In the genomic region with DNA sequence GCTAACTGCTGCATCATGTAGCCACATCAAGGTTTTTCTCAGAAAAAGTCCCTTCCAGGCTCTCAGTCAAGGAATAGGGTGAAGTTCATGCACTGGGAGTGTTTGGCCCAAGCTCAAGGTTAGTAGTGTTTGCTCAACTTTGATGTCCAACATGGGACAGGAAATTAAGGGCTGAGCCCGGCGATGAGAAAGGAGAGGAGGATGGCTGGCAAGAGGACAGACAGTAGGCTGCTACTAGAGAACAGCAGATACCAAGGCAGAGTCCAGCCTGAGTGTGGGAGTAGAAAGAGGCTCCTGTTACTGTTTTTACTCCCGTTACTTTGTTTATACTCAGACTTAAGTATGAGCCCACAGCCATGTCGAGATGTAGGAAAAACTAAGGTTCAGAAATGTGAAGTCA, we compare ENCODE assay signal across 8 mouse cellular contexts. TPM values are rescaled to one million over a fixed set of nuclear protein-coding genes. Genes with fewer than 3 reads are reported as not detected.
DNase-seq lines count a peak whose midpoint lies in the region; ATAC-seq and TF ChIP-seq lines count a peak whose summit lies in the region.

No protein-coding gene starts in this region.

- H3K4me3 ChIP-seq in heart, postnatal 0 days (ENCODE audit: low read depth, low read length), result peak overlapping the region; percentile 67
- H3K4me3 ChIP-seq in midbrain, embryonic 16.5 days (ENCODE audit: low read depth, low read length), result peak overlapping the region; percentile 54; the same call in 1 of the 2 replicates

- peak; percentile 33 for DNase-seq in right cerebral cortex, adult 18-20 months
- DNase-seq in right cerebral cortex, postnatal 4 days, result no peak
- peak; percentile 41 for DNase-seq in brain, adult 2 months (ENCODE audit: low read depth, low spot score)
- DNase-seq in heart, postnatal 0 days (ENCODE audit: low spot score), result no peak
- DNase-seq in left cerebral cortex, postnatal 36 days (ENCODE audit: low spot score in 2 of 2), result peak; percentile 9 to 15

- WGBS in heart, postnatal 0 days, result 3% methylated on average over 4 of the region's 4 CpGs
- WGBS in midbrain, embryonic 16.5 days, result 29% methylated on average over 4 of the region's 4 CpGs

- no peak for TF ChIP-seq CTCF in heart, postnatal 0 days (IDR thresholded peaks at IDR 0.05; ENCODE audit: low read depth)

- H3K4me2 ChIP-seq in heart, postnatal 0 days (ENCODE audit: low read depth, low read length), result peak overlapping the region; percentile 76
- H3K4me2 ChIP-seq in midbrain, embryonic 16.5 days (ENCODE audit: low read length), result peak overlapping the region; percentile 70

- no peaks in the 10 kb centered on the region for H3K27me3 ChIP-seq in heart, postnatal 0 days (ENCODE audit: control insufficient read depth, insufficient read depth, low read length)
- H3K27me3 ChIP-seq in midbrain, embryonic 16.5 days (ENCODE audit: control insufficient read depth, insufficient read depth, low read depth, low read length), result no peaks in the 10 kb centered on the region

- peak overlapping the region; percentile 75; the same call in 1 of the 2 replicates for H3K9ac ChIP-seq in heart, postnatal 0 days (replicated peaks; ENCODE audit: low read depth, low read length)
- no peak overlapping the region; the same call in 1 of the 2 replicates for H3K9ac ChIP-seq in midbrain, embryonic 16.5 days (ENCODE audit: low read depth, low read length)

- no peak for ATAC-seq in heart, postnatal 0 days (ENCODE audit: insufficient read depth, low read depth)
- ATAC-seq in midbrain, embryonic 16.5 days, result no peak
- no peak for ATAC-seq in monocyte, adult 5-6 weeks (replicated peaks; ENCODE audit: insufficient number of reproducible peaks, low FRiP score, low TSS enrichment, poor library complexity, severe bottlenecking)
- ATAC-seq in CD4-positive, CD25-positive, alpha-beta regulatory T cell, adult 4 months, result no peak

- peaks cover 24% of the 10 kb centered on the region for H3K36me3 ChIP-seq in heart, postnatal 0 days (replicated peaks; ENCODE audit: control insufficient read depth, insufficient read depth, low read length)
- H3K36me3 ChIP-seq in midbrain, embryonic 16.5 days (ENCODE audit: control insufficient read depth, insufficient read depth, low read length), result peaks cover 3% of the 10 kb centered on the region; the same call in 1 of the 2 replicates

- intact Hi-C loops in left cerebral cortex, postnatal 36 days (cut with DNase I), result no loop called here

- no peaks in the 10 kb centered on the region for H3K9me3 ChIP-seq in heart, postnatal 0 days (replicated peaks; ENCODE audit: control insufficient read depth, low read length)
- no peaks in the 10 kb centered on the region for H3K9me3 ChIP-seq in midbrain, embryonic 16.5 days (replicated peaks; ENCODE audit: control insufficient read depth, low read length, poor library complexity, severe bottlenecking)

- peaks cover 9% of the 10 kb centered on the region for H3K4me1 ChIP-seq in heart, postnatal 0 days (ENCODE audit: control insufficient read depth, insufficient read depth)
- peaks cover 4% of the 10 kb centered on the region; the same call in 1 of the 2 replicates for H3K4me1 ChIP-seq in midbrain, embryonic 16.5 days (ENCODE audit: control insufficient read depth, insufficient read depth, low read length)

- no peak for TF ChIP-seq EP300 in heart, postnatal 0 days (IDR thresholded peaks at IDR 0.05; ENCODE audit: low read depth)

- peak overlapping the region; percentile 97 for H3K27ac ChIP-seq in heart, postnatal 0 days (ENCODE audit: low read depth)
- H3K27ac ChIP-seq in midbrain, embryonic 16.5 days (ENCODE audit: low read length), result 0 out of 2 replicates have a peak overlapping the region, but pooled peaks have one; percentile 80

RNA-seq across cellular contexts. Expression of a gene that starts 0.9 kb away (rescaled TPM):
- 275 and 312 TPM in 2 replicates for total RNA-seq in heart, postnatal 0 days (2014; rRNA removed; ENCODE audit: low replicate concordance)
- polyA plus RNA-seq in heart, postnatal 0 days (2015; fragmentation: Nextera tagmentation; extraction: Ambion mirVana), result 303 and 307 TPM in 2 replicates
- total RNA-seq in left cerebral cortex, postnatal 36 days (2021), result 10 to 100 TPM; 71.9 to 74.9 TPM
- 94.1 and 106 TPM in 2 replicates for polyA plus RNA-seq in midbrain, embryonic 16.5 days (2015; fragmentation: Nextera tagmentation; extraction: Ambion mirVana)
- total RNA-seq in monocyte, adult 5-6 weeks (2017), result 36.3 to 46.6 TPM (median 37.6 TPM) in 3 replicates
- polyA plus RNA-seq in CD4-positive, CD25-positive, alpha-beta regulatory T cell, adult 4 months (2017; shearing (Covaris generic)), result 100 to 1,000 TPM; 119 to 123 TPM

RNA-seq across cellular contexts. Expression of a gene that starts 12.2 kb away (rescaled TPM):
- total RNA-seq in heart, postnatal 0 days (2014; rRNA removed; ENCODE audit: low replicate concordance), result 6.3 and 6.6 TPM in 2 replicates
- 7.7 and 9.1 TPM in 2 replicates for polyA plus RNA-seq in heart, postnatal 0 days (2015; fragmentation: Nextera tagmentation; extraction: Ambion mirVana)
- total RNA-seq in left cerebral cortex, postnatal 36 days (2021), result 10 to 100 TPM; 13.6 to 15.0 TPM
- 9.4 and 11.7 TPM in 2 replicates for polyA plus RNA-seq in midbrain, embryonic 16.5 days (2015; fragmentation: Nextera tagmentation; extraction: Ambion mirVana)
- 0.86 to 2.1 TPM (median 1.3 TPM) in 3 replicates for total RNA-seq in monocyte, adult 5-6 weeks (2017)
- 1 to 10 TPM; 3.9 to 4.6 TPM for polyA plus RNA-seq in CD4-positive, CD25-positive, alpha-beta regulatory T cell, adult 4 months (2017; shearing (Covaris generic))

RNA-seq across cellular contexts. Expression of a gene that starts 16.0 kb away (rescaled TPM):
- 12.8 and 14.6 TPM in 2 replicates for total RNA-seq in heart, postnatal 0 days (2014; rRNA removed; ENCODE audit: low replicate concordance)
- 2.6 and 2.9 TPM in 2 replicates for polyA plus RNA-seq in heart, postnatal 0 days (2015; fragmentation: Nextera tagmentation; extraction: Ambion mirVana)
- total RNA-seq in left cerebral cortex, postnatal 36 days (2021), result 10 to 100 TPM; 15.6 to 15.9 TPM
- 2.3 and 2.5 TPM in 2 replicates for polyA plus RNA-seq in midbrain, embryonic 16.5 days (2015; fragmentation: Nextera tagmentation; extraction: Ambion mirVana)
- total RNA-seq in monocyte, adult 5-6 weeks (2017), result 78.4 to 91.2 TPM (median 81.3 TPM) in 3 replicates
- 1 to 10 TPM; 1.8 to 2.5 TPM for polyA plus RNA-seq in CD4-positive, CD25-positive, alpha-beta regulatory T cell, adult 4 months (2017; shearing (Covaris generic))

Comparison
In these comparisons a context has a peak if more than half of its experiments do, and no peak if none do; other contexts are left out.
1. DNase-seq: peak in right cerebral cortex, adult 18-20 months (single experiment), brain, adult 2 months (single experiment) and left cerebral cortex, postnatal 36 days (2 of 2); none in right cerebral cortex, postnatal 4 days (single experiment) and heart, postnatal 0 days (single experiment).